Mouse (Mus musculus) regulatory T cell (primary cell): ENCODE results near the gene Gm49380.

ENCODE experiments used
- in situ Hi-C: fragments of 300-600 bp; cut with MboI, MseI; formaldehyde crosslinking; loops from one replicate; pipeline ENCODE4 v1.15.1; 2025; ENCODE audit warnings: high pct_unique_total_duplicates

The Gm49380 gene

GRCm38 (mm10) chr9:44048541-44049380, 64.5 kb downstream of the Gm49380 start:
- in situ Hi-C loops, result loop anchor here (5.0 kb wide), 2 partner anchors 36 to 61 kb away; no protein-coding TSS in a partner anchor

GRCm38 (mm10) chr9:44047571-44048490, 65.5 kb downstream of the Gm49380 start:
- in situ Hi-C loops, result loop anchor here (5.0 kb wide), 2 partner anchors 36 to 61 kb away; no protein-coding TSS in a partner anchor

GRCm38 (mm10) chr9:44047071-44047470, 66.2 kb downstream of the Gm49380 start:
- in situ Hi-C loops, result loop anchor here (5.0 kb wide), 2 partner anchors 35 to 60 kb away; no protein-coding TSS in a partner anchor

GRCm38 (mm10) chr9:44046426-44046825, 66.9 kb downstream of the Gm49380 start:
- in situ Hi-C loops, result loop anchor here (5.0 kb wide), 2 partner anchors 34 to 59 kb away; no protein-coding TSS in a partner anchor

GRCm38 (mm10) chr9:44045884-44046272, 67.4 kb downstream of the Gm49380 start:
- in situ Hi-C loops, result loop anchor here (5.0 kb wide), 2 partner anchors 34 to 59 kb away; no protein-coding TSS in a partner anchor

- in situ Hi-C loops, result loop anchor here (5.0 kb wide), 2 partner anchors 33 to 58 kb away; no protein-coding TSS in a partner anchor
These were observed 68.0 kb downstream of the Gm49380 start for GRCm38 (mm10) chr9:44045158-44045883.

- in situ Hi-C loops, result loop anchor here (5.0 kb wide), 3 partner anchors 32 to 938 kb away; partner anchors contain the start of genes Cd3d and Cd3g
These were observed 68.7 kb downstream of the Gm49380 start for GRCm38 (mm10) chr9:44044426-44045157.

- in situ Hi-C loops, result loop anchor here (5.0 kb wide), 1 partner anchor 938 kb away; the partner anchor contains the start of genes Cd3d and Cd3g
These were observed 69.4 kb downstream of the Gm49380 start for GRCm38 (mm10) chr9:44043708-44044425.

GRCm38 (mm10) chr9:44042836-44043707, 70.2 kb downstream of the Gm49380 start, which contains the start of gene Thy1:
Gene Thy1 (plus strand): TSS chr9:44043384.
- in situ Hi-C loops, result loop anchor here (5.0 kb wide), 1 partner anchor 939 kb away; the partner anchor contains the start of genes Cd3d and Cd3g

- in situ Hi-C loops, result loop anchor here (5.0 kb wide), 1 partner anchor 940 kb away; the partner anchor contains the start of genes Cd3d and Cd3g
These were observed 71.0 kb downstream of the Gm49380 start for GRCm38 (mm10) chr9:44042396-44042680.

GRCm38 (mm10) chr9:44041511-44042395, 71.5 kb downstream of the Gm49380 start:
- in situ Hi-C loops, result loop anchor here (5.0 kb wide), 1 partner anchor 941 kb away; the partner anchor contains the start of genes Cd3d and Cd3g

GRCm38 (mm10) chr9:44037106-44037505, 76.2 kb downstream of the Gm49380 start:
- in situ Hi-C loops, result no loop called here

- in situ Hi-C loops, result no loop called here
These were observed 79.2 kb downstream of the Gm49380 start for GRCm38 (mm10) chr9:44033957-44034727.

- in situ Hi-C loops, result no loop called here
These were observed 80.0 kb downstream of the Gm49380 start for GRCm38 (mm10) chr9:44033317-44033716.

GRCm38 (mm10) chr9:44031946-44032345, 81.4 kb downstream of the Gm49380 start:
- in situ Hi-C loops, result no loop called here

- in situ Hi-C loops, result no loop called here
These were observed 82.2 kb downstream of the Gm49380 start for GRCm38 (mm10) chr9:44031079-44031478.

GRCm38 (mm10) chr9:44030646-44031045, 82.7 kb downstream of the Gm49380 start:
- in situ Hi-C loops, result no loop called here
